Mouse (Mus musculus): Measurements from ENCODE around the gene Cd9.
A peak's percentile ranks its signal among the peaks of the same experiment; 100 is the strongest.

The Cd9 gene

DNA sequence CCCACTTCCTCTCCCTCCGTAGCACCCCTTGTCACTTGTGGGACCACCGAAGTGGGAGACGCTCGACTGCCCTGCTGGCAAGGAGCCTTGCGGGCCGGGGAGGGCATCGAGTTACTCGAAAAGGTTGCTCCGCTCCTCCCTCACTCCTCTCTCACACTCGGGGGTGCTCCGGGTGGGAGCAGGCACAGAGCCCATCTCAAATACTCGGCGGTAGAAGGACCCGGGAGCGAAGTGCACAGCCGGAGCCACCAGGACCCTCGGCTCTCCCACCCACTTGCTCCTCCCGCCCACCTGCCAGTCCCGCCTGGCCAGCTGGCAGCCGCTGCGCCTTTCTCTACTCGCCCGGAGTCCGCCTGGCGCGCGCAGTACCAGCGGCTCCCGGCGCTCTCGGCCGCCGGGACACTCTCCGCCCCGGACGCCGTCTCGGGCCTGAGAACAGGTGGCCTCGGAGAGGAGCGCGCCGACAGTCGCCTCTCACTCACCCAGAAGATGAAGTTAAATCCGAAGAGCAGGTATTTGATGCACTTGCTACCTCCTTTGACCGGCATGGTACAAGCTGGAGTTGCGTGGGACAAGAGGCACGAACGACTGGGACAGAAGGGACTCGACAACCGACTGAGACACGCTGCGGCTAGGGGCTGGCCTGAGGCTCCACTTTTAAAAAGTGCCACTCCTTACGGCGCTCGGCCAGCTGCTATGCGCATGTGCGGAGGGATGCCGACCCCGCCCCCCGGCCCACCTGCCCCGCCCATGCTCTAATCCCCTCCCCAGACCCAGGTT is at the start of gene Cd9:
Gene Cd9 (minus strand): TSS at position 700 of the 780 bp plus-strand sequence.
- no peak for TF ChIP-seq GATA4 (IDR thresholded peaks at IDR 0.05; ENCODE audit: insufficient replicate concordance, low read length)

DNA sequence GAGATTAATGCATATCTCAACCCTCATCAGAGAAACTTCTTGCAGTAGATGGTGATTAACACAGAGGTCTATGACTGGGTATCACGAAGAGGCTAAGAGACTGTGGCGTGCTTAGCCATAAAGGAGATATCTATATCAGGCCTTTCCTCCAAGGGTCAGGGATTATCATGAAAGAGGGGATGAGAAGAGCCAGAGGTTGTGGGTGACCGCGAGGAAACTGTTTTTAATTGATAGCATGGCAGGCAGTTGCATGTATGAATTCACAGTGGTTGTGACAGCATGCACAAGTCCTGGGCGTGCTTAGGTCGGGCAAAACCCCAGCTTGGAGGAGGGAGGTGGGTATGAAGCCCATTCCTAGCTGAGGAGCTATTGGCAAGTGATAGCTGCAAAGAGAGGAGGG is 46.7 kb upstream of the Cd9 start:
- no peak for TF ChIP-seq GATA4 (IDR thresholded peaks at IDR 0.05; ENCODE audit: insufficient replicate concordance, low read length)

DNA sequence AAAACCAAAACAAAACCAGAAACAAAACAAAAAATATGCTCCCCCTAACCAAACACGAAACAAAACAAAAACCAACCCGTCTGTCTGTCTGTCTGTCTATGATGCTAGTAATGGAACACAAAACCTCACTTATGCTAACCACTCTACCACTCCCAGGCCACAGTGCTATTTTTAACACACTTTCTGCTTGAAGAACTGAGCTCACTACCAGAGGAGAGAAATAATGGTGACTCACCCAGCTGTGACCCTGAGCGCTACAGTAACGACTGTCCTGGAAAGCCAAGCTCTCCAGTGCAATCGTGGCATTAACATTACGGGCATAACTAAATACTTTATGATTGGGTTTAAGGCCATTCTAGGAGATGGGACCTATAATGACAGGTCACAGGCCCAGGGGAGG is 46.2 kb upstream of the Cd9 start:
- no peak for TF ChIP-seq GATA4 (IDR thresholded peaks at IDR 0.05; ENCODE audit: insufficient replicate concordance, low read length)

DNA sequence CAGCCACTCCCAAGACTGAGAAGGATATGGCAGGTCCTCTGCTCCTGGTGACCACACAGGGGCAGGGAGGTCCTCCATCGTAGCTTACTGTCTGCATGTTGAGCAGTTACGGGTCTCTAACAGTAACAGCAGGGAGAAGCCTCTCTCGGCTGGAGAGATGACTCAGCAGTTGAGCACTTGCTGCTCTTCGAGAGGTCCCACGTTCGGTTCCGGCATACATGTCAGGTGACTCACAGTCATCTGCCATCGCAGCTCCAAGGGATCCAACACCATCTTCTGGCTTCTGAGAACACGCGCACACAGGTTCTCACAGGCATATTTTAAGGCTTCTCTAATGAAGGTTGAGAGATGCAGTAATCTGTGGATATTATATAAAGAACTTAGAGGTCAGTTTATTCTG is 45.6 kb upstream of the Cd9 start:
- TF ChIP-seq GATA4 (IDR thresholded peaks at IDR 0.05; ENCODE audit: insufficient replicate concordance, low read length) = no peak

DNA sequence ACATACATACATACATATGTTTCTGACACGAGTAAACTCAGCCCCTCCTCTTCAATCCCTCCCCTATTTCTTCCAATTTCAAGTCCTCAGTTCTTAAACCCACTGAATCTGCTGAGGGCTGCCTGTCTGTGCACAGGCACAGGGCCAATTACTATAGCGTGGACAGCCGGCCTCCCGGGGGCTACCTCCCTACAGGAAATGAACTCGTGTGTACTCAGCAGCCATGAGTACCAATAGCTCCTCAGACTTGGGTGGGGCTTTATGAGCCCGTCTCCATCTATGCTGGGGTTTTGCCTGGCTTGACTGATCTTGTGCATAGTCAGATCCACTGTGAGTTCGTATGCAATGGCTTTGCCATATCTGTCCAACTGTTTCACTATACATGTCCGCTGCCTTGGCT is 44.8 kb upstream of the Cd9 start:
- TF ChIP-seq GATA4 (IDR thresholded peaks at IDR 0.05; ENCODE audit: insufficient replicate concordance, low read length) = no peak

DNA sequence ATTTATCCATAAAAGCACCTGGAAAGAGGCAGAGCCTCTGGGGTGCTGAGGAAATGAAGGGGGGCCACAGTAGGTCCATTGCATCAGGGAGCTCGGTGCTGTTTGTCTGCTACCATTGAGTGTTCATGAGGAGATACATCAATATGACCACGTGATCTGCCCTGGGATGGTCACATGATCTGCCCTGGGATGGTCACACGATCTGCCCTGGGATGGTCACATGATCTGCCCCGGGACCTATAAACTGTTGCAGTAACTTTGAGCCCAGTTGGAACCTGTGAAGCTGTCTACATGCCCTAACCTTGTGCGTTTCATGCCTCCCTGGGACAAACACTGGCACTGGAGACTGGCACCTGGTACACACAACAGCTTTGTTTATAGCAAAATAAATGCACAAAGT is 43.9 kb upstream of the Cd9 start:
- TF ChIP-seq GATA4 (IDR thresholded peaks at IDR 0.05; ENCODE audit: insufficient replicate concordance, low read length) = no peak

DNA sequence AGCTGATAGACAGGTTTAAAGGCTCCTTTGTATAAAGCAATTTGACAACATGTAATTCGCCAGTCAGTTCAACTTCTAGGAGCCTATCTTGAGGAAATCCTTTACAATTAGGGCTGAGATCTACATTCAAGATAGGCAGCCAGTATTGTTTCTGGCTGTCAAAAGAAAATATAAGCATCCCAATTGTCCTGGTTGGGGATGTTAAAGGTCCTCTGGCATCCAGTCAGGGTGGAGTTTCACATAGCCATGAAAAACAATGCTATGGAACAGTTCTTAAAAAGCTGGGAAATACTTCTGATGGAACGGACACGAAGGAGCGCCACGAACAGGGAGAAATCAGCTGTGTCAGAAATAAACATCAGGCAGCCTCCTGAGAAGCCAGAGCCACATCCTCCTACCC is 40.4 kb upstream of the Cd9 start:
- TF ChIP-seq GATA4 (IDR thresholded peaks at IDR 0.05; ENCODE audit: insufficient replicate concordance, low read length) = peak; percentile 33; the same call in 1 of the 2 replicates

DNA sequence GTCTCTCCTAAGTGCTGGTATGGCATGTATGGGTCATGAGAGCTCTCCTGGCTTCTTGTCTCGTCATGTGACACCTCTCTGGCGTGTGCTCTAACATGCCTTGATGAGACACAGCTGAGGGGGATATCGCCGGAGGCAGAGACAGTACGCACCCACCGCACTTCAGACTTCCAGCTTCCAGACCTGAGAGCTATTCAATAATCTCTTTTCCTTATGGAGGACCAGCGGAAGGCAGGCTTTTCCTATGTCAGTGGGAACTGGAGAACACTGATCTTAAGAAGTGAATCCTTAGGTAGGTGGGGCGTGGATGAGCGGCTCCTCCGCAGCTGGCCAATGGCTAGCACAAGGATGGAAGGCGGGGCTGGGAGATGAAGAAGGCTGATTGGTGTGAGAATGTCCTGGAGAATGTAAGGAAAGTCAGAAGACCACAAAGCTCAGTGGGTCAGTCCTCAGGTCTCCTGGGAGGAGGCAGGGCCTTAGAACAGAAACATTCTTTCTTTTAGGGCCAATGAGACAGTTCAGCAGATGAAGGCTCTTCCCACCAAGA is 38.6 kb upstream of the Cd9 start:
- TF ChIP-seq GATA4 (IDR thresholded peaks at IDR 0.05; ENCODE audit: insufficient replicate concordance, low read length) = no peak

DNA sequence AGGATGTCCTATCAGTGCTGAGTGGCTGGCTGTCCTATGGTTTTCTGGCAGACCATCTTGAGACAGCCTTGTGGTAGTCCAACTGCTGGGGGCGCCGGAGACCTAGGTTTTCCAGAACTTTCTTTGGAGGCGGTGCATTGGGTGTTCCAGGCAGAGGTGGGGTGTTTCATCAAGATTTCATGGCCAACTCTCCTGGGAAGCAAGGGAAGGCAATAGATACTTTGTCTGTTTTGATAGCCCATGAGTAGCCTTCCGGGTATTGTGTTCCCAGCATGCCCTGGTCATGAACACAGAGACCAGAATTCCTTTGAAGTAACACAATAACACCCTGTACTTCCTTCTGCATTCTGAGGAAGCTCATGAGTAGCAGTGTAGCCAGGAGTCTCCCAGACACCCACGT is 34.9 kb upstream of the Cd9 start:
- no peak for TF ChIP-seq GATA4 (IDR thresholded peaks at IDR 0.05; ENCODE audit: insufficient replicate concordance, low read length)

DNA sequence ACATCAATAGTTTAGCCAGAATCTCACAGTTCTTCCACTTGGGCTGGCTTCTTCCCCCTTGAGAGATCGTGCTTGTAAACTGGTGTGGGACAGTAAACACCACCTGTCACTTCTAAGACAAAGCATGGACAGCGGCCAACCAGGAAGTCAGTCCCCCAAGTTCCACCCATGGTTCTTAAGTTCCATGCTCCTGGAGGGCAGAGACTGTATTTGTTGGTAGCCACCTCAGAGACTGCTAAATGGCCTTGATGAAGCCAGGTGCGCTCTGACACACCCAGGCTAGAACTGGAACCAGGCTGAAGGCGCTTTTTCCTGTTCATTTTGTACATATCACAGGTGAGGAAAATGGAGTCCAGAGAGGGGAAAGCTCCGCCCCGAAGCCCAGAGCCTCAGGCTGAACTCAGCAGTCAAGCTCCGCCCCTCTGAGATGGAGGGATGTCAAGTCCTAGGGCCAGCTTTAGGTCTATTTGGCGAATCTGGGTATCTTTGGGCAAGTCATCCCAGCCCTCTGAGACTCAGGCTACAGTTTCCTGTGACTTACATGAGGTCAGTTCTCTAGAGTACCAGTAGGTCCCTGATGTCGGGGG is 34.1 kb upstream of the Cd9 start:
- no peak for TF ChIP-seq GATA4 (IDR thresholded peaks at IDR 0.05; ENCODE audit: insufficient replicate concordance, low read length)

DNA sequence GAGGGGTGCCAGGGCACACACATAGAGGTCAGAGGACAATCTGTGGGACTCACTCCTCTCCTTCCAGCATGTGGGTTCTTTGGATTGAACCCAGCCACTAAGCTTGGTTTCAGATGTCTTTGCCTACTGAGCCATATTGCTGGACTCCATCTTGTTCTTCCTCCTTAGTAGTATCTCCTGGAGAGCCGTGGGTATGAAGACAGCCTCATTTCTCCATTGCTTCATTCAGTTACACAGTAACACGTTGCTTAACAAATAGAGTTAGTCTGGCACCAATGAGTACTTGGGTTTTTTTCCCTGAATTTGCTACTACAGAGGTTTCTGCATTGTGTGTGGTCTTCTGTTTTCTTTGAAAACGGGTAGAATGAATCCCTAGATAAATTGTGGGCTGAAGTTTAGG is 31.5 kb upstream of the Cd9 start:
- TF ChIP-seq GATA4 (IDR thresholded peaks at IDR 0.05; ENCODE audit: insufficient replicate concordance, low read length) = no peak

DNA sequence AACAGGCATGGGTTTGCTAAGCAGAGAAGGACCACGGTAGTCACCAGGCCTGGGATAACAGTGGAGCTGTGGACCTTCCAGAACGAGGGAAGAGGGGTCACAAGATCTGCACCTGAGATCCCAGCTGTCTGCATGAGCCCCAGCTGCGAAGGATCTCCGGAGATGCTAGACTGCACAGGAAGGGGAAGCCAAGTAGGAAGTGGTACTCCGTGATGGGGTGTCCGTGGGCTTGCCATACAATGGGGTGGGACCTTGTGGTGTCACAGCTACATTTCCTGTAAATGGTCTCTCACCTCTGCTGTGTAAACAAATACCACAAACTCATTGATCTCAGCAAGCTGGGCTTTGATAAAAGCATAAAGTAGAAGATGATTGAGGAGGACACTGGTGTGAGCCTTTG is 29.4 kb upstream of the Cd9 start:
- no peak for TF ChIP-seq GATA4 (IDR thresholded peaks at IDR 0.05; ENCODE audit: insufficient replicate concordance, low read length)

DNA sequence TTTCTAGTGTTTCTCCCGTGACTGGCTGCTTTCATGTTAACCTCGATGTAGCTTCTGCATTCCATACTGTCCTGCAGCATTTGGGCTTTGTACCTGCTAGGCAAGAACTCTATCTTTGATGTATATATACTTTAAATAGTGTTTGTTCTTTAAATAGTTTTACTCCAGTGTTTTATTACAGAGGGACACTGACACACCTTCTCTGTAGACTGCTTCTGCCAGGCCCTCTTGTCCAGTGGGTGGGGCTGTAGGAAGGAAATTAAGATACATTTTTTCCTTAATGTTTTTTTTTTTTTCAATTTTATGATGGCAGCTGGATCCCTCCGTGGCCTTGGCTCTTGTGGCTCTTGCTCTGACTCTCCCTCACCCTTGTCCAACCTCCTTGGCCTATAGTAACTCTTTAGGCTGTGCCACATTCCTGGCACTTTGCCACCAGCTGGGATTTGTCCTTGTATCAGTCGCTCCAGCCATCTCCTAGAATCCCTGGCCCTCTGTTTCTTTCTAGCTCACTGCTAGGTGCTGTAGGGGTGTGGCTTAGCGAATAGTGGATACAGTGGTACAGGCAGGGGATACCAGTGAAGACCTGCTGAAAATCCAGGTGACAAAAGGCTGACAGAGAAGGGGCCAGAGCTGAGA is 27.1 kb upstream of the Cd9 start:
- no peak for TF ChIP-seq GATA4 (IDR thresholded peaks at IDR 0.05; ENCODE audit: insufficient replicate concordance, low read length)

DNA sequence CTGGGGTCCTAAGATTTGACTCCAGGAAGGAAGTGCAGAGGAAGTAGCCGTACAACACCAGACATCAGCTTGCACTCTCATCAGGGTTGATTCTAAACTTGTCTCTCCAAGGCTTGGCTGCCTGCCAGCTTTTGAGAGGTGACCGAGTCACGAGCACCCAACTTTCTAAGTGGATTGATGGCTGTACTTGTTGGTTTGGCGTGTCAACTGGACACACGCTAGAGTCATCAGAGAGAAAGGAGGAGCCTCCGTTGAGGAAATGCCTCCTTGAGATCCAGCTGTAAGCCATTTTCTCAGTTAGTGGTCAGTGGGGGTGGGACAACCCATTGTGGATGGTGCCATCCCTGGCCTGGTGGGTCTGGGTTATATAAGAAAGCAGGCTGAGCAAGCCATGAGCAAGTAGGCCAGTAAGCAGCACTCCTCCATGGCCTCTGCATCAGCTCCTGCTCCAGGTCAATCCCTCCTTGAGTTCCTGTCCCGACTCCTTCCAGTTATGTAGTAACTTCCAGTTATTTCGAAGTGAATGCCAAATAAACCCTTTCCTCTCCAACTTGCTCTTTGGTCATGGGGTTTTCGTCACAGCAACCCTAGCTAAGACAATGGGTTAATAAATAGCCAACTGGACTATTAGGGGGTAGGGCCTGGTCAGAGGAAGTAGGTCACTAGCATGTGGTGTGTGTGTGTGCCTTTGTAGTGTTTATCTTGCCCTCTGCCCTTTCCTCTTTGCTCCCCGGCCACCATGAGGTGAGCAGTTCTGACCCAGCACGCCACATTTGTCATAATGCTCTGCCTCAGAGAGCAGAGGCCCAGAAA is 21.1 kb upstream of the Cd9 start:
- TF ChIP-seq GATA4 (IDR thresholded peaks at IDR 0.05; ENCODE audit: insufficient replicate concordance, low read length) = peak; percentile 67; the same call in 1 of the 2 replicates

DNA sequence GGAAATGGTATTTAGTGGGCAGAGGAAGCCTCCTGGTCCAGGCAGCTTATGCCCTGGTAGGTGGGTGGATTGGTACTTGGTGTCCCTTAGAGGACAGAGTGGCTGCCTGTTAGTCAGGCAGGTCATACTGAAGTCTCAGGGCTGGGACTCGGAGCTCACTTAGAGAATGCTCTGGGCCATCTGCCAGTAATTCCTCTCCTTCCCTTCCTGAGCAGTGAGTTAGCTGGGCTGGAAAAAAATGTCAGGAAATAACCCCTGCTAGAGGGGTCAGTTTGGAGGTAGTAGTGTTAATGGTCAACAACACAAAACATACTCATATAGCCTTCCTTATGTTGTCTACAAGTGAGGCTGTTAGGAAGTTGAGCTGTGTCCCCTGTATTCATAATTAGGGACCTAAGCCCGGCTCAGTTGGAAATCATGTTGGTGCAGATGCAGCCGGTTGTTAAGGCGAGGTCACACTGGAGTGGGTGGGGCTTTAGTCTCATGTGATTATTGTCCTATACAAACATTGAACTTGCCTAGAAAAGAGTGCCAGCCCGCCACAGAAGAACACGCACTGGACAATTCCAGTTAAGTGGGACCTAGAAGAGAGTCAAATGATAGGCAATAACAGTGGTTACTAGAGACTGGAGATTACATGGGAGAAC is 18.5 kb upstream of the Cd9 start:
- no peak for TF ChIP-seq GATA4 (IDR thresholded peaks at IDR 0.05; ENCODE audit: insufficient replicate concordance, low read length)

All from liver, adult (tissue).